Mouse (Mus musculus): ENCODE measurements around the gene Fkbp8. TPM values are rescaled to one million over a fixed set of nuclear protein-coding genes. Genes with fewer than 3 reads are reported as not detected.

Fkbp8 gene
- polyA plus RNA-seq, 1 experiment from 2014 or later: 300 TPM

GRCm38 (mm10) chr8:70492664-70493640, 34.6 kb upstream of the Fkbp8 start, which contains the start of gene Crlf1:
Crlf1 (plus strand) TSS chr8:70493158.
- Histone ChIP-seq H3K27ac (replicated peaks) (peak within 1 kb of the TSS; percentile 38; the same call in 1 of the 2 replicates), H3K4me1 (peaks cover 79% of the 10 kb centered on the region), H3K9me3 (replicated peaks) (no peaks in the 10 kb centered on the region), H3K27me3 (ENCODE audit: low read depth, poor library complexity, severe bottlenecking) (peaks cover 100% of the 10 kb centered on the region), H3K4me3 (peak within 1 kb of the TSS; percentile 50), H3K36me3 (no peaks in the 10 kb centered on the region)
- DNase-seq (ENCODE audit: low spot score): peak; percentile 33
- WGBS: 1% methylated on average over 71 of the region's 93 CpGs

- no peaks in the 10 kb centered on the region for H3K36me3 ChIP-seq
- no peaks in the 10 kb centered on the region for H3K9me3 ChIP-seq (replicated peaks)
- peaks cover 100% of the 10 kb centered on the region for H3K27me3 ChIP-seq (ENCODE audit: low read depth, poor library complexity, severe bottlenecking)
- H3K4me3 ChIP-seq: peak overlapping the region; percentile 50
- H3K27ac ChIP-seq (replicated peaks): 0 out of 2 replicates have a peak overlapping the region, but pooled peaks have one; percentile 28
- peak; percentile 42 for DNase-seq (ENCODE audit: low spot score)
- 1% methylated on average over 47 of the region's 47 CpGs for WGBS
- peaks cover 73% of the 10 kb centered on the region for H3K4me1 ChIP-seq
Measured at GRCm38 (mm10) chr8:70493692-70494415, 33.7 kb upstream of the Fkbp8 start.

GRCm38 (mm10) chr8:70494416-70494945, 33.0 kb upstream of the Fkbp8 start:
- Histone ChIP-seq H3K9me3 (replicated peaks) (no peaks in the 10 kb centered on the region), H3K27ac (replicated peaks) (no peak overlapping the region), H3K36me3 (no peaks in the 10 kb centered on the region), H3K27me3 (ENCODE audit: low read depth, poor library complexity, severe bottlenecking) (peaks cover 100% of the 10 kb centered on the region), H3K4me3 (peak overlapping the region; percentile 50), H3K4me1 (peaks cover 66% of the 10 kb centered on the region)
- 2% methylated on average over 28 of the region's 28 CpGs for WGBS
- DNase-seq (ENCODE audit: low spot score): peak; percentile 38

- Histone ChIP-seq H3K27me3 (ENCODE audit: low read depth, poor library complexity, severe bottlenecking) (peaks cover 100% of the 10 kb centered on the region), H3K9me3 (replicated peaks) (no peaks in the 10 kb centered on the region), H3K4me1 (peaks cover 63% of the 10 kb centered on the region), H3K27ac (replicated peaks) (no peak overlapping the region), H3K36me3 (no peaks in the 10 kb centered on the region), H3K4me3 (peak overlapping the region; percentile 28)
- WGBS: 2% methylated on average over 21 of the region's 21 CpGs
- DNase-seq (ENCODE audit: low spot score): peak; percentile 40
Measured at GRCm38 (mm10) chr8:70495001-70495770, 32.3 kb upstream of the Fkbp8 start.

- peaks cover 59% of the 10 kb centered on the region for H3K4me1 ChIP-seq
- no peak for DNase-seq (ENCODE audit: low spot score)
- no peaks in the 10 kb centered on the region for H3K9me3 ChIP-seq (replicated peaks)
Measured at GRCm38 (mm10) chr8:70495771-70496062, 31.8 kb upstream of the Fkbp8 start.

GRCm38 (mm10) chr8:70500386-70501301, 26.9 kb upstream of the Fkbp8 start:
- peaks cover 96% of the 10 kb centered on the region for H3K27me3 ChIP-seq (ENCODE audit: low read depth, poor library complexity, severe bottlenecking)
- no peaks in the 10 kb centered on the region for H3K9me3 ChIP-seq (replicated peaks)
- H3K4me1 ChIP-seq: peaks cover 53% of the 10 kb centered on the region
- H3K36me3 ChIP-seq: peaks cover 15% of the 10 kb centered on the region
- peak overlapping the region; percentile 36 for H3K4me3 ChIP-seq
- no peak overlapping the region for H3K27ac ChIP-seq (replicated peaks)
- 7% methylated on average over 39 of the region's 39 CpGs for WGBS
- DNase-seq (ENCODE audit: low spot score): no peak

More at GRCm38 (mm10) chr8:70495771-70496062, 31.8 kb upstream of the Fkbp8 start:
- H3K27ac ChIP-seq (replicated peaks): no peak overlapping the region
- H3K27me3 ChIP-seq (ENCODE audit: low read depth, poor library complexity, severe bottlenecking): peaks cover 100% of the 10 kb centered on the region
- peak overlapping the region; percentile 28 for H3K4me3 ChIP-seq
- H3K36me3 ChIP-seq: no peaks in the 10 kb centered on the region
- WGBS: 5% methylated on average over 12 of the region's 12 CpGs

- Histone ChIP-seq H3K27me3 (ENCODE audit: low read depth, poor library complexity, severe bottlenecking) (peaks cover 83% of the 10 kb centered on the region), H3K36me3 (peaks cover 16% of the 10 kb centered on the region), H3K9me3 (replicated peaks) (no peaks in the 10 kb centered on the region), H3K27ac (replicated peaks) (no peak overlapping the region), H3K4me3 (peak overlapping the region; percentile 14; the same call in 1 of the 2 replicates), H3K4me1 (peaks cover 61% of the 10 kb centered on the region)
- WGBS: 12% methylated on average over 23 of the region's 23 CpGs
- DNase-seq (ENCODE audit: low spot score): peak; percentile 27
Measured at GRCm38 (mm10) chr8:70501820-70502529, 25.5 kb upstream of the Fkbp8 start.

- Histone ChIP-seq H3K4me3 (peak overlapping the region; percentile 14; the same call in 1 of the 2 replicates), H3K27ac (replicated peaks) (no peak overlapping the region), H3K4me1 (peaks cover 65% of the 10 kb centered on the region), H3K27me3 (ENCODE audit: low read depth, poor library complexity, severe bottlenecking) (peaks cover 77% of the 10 kb centered on the region), H3K36me3 (peaks cover 22% of the 10 kb centered on the region), H3K9me3 (replicated peaks) (no peaks in the 10 kb centered on the region)
- DNase-seq (ENCODE audit: low spot score): no peak
- WGBS: 29% methylated on average over 12 of the region's 12 CpGs
Measured at GRCm38 (mm10) chr8:70502540-70502939, 25.0 kb upstream of the Fkbp8 start.

- WGBS: 11% methylated on average over 46 of the region's 46 CpGs
- peaks cover 28% of the 10 kb centered on the region for H3K36me3 ChIP-seq
- no peak overlapping the region for H3K27ac ChIP-seq (replicated peaks)
- H3K4me1 ChIP-seq: peaks cover 70% of the 10 kb centered on the region
- H3K9me3 ChIP-seq (replicated peaks): no peaks in the 10 kb centered on the region
- peaks cover 71% of the 10 kb centered on the region for H3K27me3 ChIP-seq (ENCODE audit: low read depth, poor library complexity, severe bottlenecking)
- peak overlapping the region; percentile 20; the same call in 1 of the 2 replicates for H3K4me3 ChIP-seq
- peak; percentile 72 for DNase-seq (ENCODE audit: low spot score)
Measured at GRCm38 (mm10) chr8:70503062-70503750, 24.3 kb upstream of the Fkbp8 start.

GRCm38 (mm10) chr8:70504291-70504716, 23.2 kb upstream of the Fkbp8 start:
- Histone ChIP-seq H3K36me3 (peaks cover 39% of the 10 kb centered on the region), H3K27ac (replicated peaks) (0 out of 2 replicates have a peak overlapping the region, but pooled peaks have one; percentile 11), H3K9me3 (replicated peaks) (no peaks in the 10 kb centered on the region), H3K4me3 (peak overlapping the region; percentile 81; the same call in 1 of the 2 replicates), H3K4me1 (peaks cover 77% of the 10 kb centered on the region), H3K27me3 (ENCODE audit: low read depth, poor library complexity, severe bottlenecking) (peaks cover 60% of the 10 kb centered on the region)
- peak; percentile 39 for DNase-seq (ENCODE audit: low spot score)
- 67% methylated on average over 16 of the region's 16 CpGs for WGBS
